Mouse (Mus musculus) heart, embryonic 11.5 days (tissue): Measurements from ENCODE around the gene Gm17019. TPM values are rescaled to one million over a fixed set of nuclear protein-coding genes. Genes with fewer than 3 reads are reported as not detected.
A peak's percentile ranks its signal among the peaks of the same experiment; 100 is the strongest.
"Not testable (repeated sequence)": the region's sequence is repeated elsewhere in the genome, so short reads cannot be mapped to it uniquely, and the experiment has no call there.

Experiments used
- ATAC-seq: fragments of 200-750 bp; cut with Nextera tagmentation; replicated peaks from 2 replicates; pipeline ENCODE4 v1.8.0; 2017; ENCODE audit warnings: moderate library complexity; ENCODE audit not compliant: insufficient number of reproducible peaks, low FRiP score, low TSS enrichment
- H3K27ac ChIP-seq: fragments of 300-500 bp; sonication (generic); 2 replicates; pipeline ENCODE4 v1.5.1; 2014; ENCODE audit warnings: mild to moderate bottlenecking, low read depth, low read length
- H3K27me3 ChIP-seq: fragments of 300-500 bp; sonication (generic); 2 replicates; pipeline ENCODE4 v1.6.1; 2014; ENCODE audit warnings: mild to moderate bottlenecking, low read length, mixed read lengths; ENCODE audit not compliant: control insufficient read depth, insufficient read depth
- H3K36me3 ChIP-seq: fragments of 300-500 bp; sonication (generic); 2 replicates; pipeline ENCODE4 v1.6.1; 2014; ENCODE audit warnings: mild to moderate bottlenecking, low read length, moderate library complexity, mixed read lengths; ENCODE audit not compliant: control insufficient read depth, insufficient read depth
- H3K4me1 ChIP-seq: fragments of 300-500 bp; sonication (generic); 2 replicates; pipeline ENCODE4 v1.6.1; 2014; ENCODE audit warnings: low read length; ENCODE audit not compliant: control insufficient read depth, insufficient read depth
- H3K4me2 ChIP-seq: fragments of 300-500 bp; sonication (generic); 2 replicates; pipeline ENCODE4 v1.6.1; 2014; ENCODE audit warnings: mild to moderate bottlenecking, moderate library complexity
- H3K4me3 ChIP-seq: fragments of 300-500 bp; sonication (generic); 2 replicates; pipeline ENCODE4 v1.5.1; 2014; ENCODE audit warnings: low read depth, low read length
- H3K9ac ChIP-seq: fragments of 300-500 bp; sonication (generic); 2 replicates; pipeline ENCODE4 v1.6.1; 2014; ENCODE audit warnings: mild to moderate bottlenecking, low read depth, low read length, moderate library complexity
- H3K9me3 ChIP-seq: fragments of 300-500 bp; sonication (generic); replicated peaks from 2 replicates; pipeline ENCODE4 v1.6.1; 2016; ENCODE audit warnings: low read length; ENCODE audit not compliant: control insufficient read depth
- WGBS: fragments of 180-500 bp; shearing (Covaris S2); extraction: QIAGEN DNeasy Blood & Tissue Kit; methylation state at CpG from one replicate; pipeline ENCODE4 v1.1.7; 2014; ENCODE audit not compliant: insufficient replicate concordance; 5-methylcytosine and 5-hydroxymethylcytosine counted together
- polyA plus RNA-seq: library from polyadenylated mRNA; unstranded; fragments of >200 nt; fragmentation: Nextera tagmentation; extraction: Ambion mirVana; gene quantifications from 2 replicates; pipeline ENCODE4 v1.2.1, GENCODE M21; 2014

Gene Gm17019
- polyA plus RNA-seq, 1 experiment from 2014 or later: not detected

GRCm38 (mm10) chr5:15040784-15041183, 8.0 kb upstream of the Gm17019 start:
- WGBS: 54% methylated on average over 3 of the region's 4 CpGs
- not testable (repeated sequence) for H3K9me3 ChIP-seq, H3K4me1 ChIP-seq, ATAC-seq, H3K36me3 ChIP-seq, H3K27me3 ChIP-seq, H3K4me2 ChIP-seq, H3K4me3 ChIP-seq, H3K9ac ChIP-seq, H3K27ac ChIP-seq

DNA sequence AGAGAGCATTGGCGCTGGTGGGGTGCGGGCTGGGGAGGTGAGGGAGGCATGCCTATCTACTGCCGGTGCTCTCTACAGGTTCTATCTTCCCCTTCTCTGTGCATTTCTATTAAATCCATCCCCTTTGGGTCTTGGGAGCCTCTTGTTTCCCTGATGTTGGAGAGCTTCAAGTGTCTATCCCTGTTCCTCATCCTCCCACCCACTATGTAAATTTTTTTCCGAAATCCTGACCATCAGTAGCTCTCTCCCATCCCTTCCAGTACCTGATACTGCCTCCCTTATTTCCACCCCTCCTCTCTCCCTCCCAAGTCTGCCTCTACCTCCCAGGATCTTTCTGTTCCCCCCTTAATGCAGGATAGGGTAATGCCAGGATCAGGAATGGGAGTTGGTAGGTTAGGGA, 7.2 kb upstream of the Gm17019 start:
- not testable (repeated sequence) for H3K4me1 ChIP-seq, H3K36me3 ChIP-seq, H3K27me3 ChIP-seq, H3K4me2 ChIP-seq, H3K27ac ChIP-seq, H3K9ac ChIP-seq, H3K4me3 ChIP-seq, H3K9me3 ChIP-seq
- WGBS: 76% methylated on average over 4 of the region's 4 CpGs
- peak; percentile 91 for ATAC-seq

GRCm38 (mm10) chr5:15024316-15024715, 8.5 kb downstream of the Gm17019 start:
- H3K27me3 ChIP-seq, H3K4me2 ChIP-seq, H3K9ac ChIP-seq, ATAC-seq, H3K4me1 ChIP-seq, H3K4me3 ChIP-seq, H3K36me3 ChIP-seq, H3K9me3 ChIP-seq, H3K27ac ChIP-seq: not testable (repeated sequence)
- 71% methylated on average over 1 of the region's 1 CpGs for WGBS

DNA sequence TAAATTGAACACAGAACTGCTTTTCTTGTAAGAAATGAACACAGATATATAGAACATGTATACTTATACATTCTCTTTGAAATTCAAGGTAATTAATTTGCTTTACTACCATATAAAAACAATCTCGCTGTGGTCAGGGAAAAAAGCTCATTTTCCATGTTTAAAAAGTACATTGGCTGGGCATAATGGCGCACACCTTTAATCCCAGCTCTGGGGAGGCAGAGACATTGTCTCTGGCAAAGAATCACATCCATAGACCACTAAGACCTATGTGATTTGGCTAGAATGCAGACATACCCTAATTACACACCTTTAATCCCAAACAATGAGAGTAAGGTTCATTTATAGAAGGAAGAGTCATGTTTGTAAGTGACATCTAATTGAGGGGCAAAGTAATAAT, 12.7 kb downstream of the Gm17019 start:
- H3K4me2 ChIP-seq, H3K27ac ChIP-seq, H3K4me3 ChIP-seq, H3K9ac ChIP-seq, H3K36me3 ChIP-seq, ATAC-seq, H3K4me1 ChIP-seq, H3K27me3 ChIP-seq, H3K9me3 ChIP-seq: not testable (repeated sequence)
- 61% methylated on average over 2 of the region's 2 CpGs for WGBS

- H3K4me3 ChIP-seq, H3K9ac ChIP-seq, H3K27me3 ChIP-seq, H3K27ac ChIP-seq, H3K9me3 ChIP-seq, H3K4me1 ChIP-seq, H3K4me2 ChIP-seq, H3K36me3 ChIP-seq: not testable (repeated sequence)
- ATAC-seq: peak; percentile 50
- WGBS: 75% methylated on average over 11 of the region's 11 CpGs
These were observed 21.9 kb downstream of the Gm17019 start for GRCm38 (mm10) chr5:15010639-15011582.

DNA sequence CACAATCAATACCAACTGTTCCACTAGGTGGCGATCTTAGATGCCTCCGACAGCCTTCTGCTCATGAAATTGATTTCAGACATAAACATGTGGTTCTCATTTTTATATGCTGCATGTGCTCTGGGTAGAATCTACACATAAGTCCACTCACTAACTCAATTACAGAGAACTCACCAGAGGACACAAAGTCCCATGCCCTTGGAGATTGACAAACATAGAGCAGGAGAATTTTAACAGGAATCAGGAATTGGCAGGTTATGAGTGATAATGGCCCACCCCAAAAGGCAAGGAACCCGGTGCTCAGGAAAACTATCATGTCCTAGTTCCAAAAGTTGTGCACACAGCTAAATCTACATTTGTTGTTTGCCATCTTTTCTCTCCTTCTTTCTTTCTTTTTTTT, 25.9 kb downstream of the Gm17019 start:
- H3K4me3 ChIP-seq, ATAC-seq: not testable (repeated sequence)
- 48% methylated on average over 3 of the region's 3 CpGs for WGBS

GRCm38 (mm10) chr5:15006288-15006687, 26.5 kb downstream of the Gm17019 start:
- not testable (repeated sequence) for H3K9me3 ChIP-seq, H3K4me2 ChIP-seq, H3K27me3 ChIP-seq, ATAC-seq, H3K4me1 ChIP-seq, H3K36me3 ChIP-seq, H3K4me3 ChIP-seq, H3K9ac ChIP-seq, H3K27ac ChIP-seq
- 59% methylated on average over 3 of the region's 3 CpGs for WGBS

More for the DNA sequence above, 25.9 kb downstream of the Gm17019 start:
- H3K9me3 ChIP-seq, H3K36me3 ChIP-seq, H3K27ac ChIP-seq, H3K27me3 ChIP-seq, H3K4me1 ChIP-seq, H3K9ac ChIP-seq, H3K4me2 ChIP-seq: not testable (repeated sequence)

- H3K4me2 ChIP-seq, H3K9me3 ChIP-seq, H3K27ac ChIP-seq, H3K9ac ChIP-seq, H3K4me3 ChIP-seq, H3K27me3 ChIP-seq, H3K36me3 ChIP-seq, H3K4me1 ChIP-seq: not testable (repeated sequence)
- peak; percentile 29; the same call in 1 of the 2 replicates for ATAC-seq
- WGBS: 58% methylated on average over 2 of the region's 4 CpGs
These were observed 27.2 kb downstream of the Gm17019 start for GRCm38 (mm10) chr5:15005584-15005983.
